Mouse (Mus musculus) MEL (cell line): ENCODE results near the gene Vmn1r184. TPM values are rescaled to one million over a fixed set of nuclear protein-coding genes. Genes with fewer than 3 reads are reported as not detected.
"Not testable (repeated sequence)": the region's sequence is repeated elsewhere in the genome, so short reads cannot be mapped to it uniquely, and the experiment has no call there.

Source experiments
- DNase-seq: peaks from one replicate; pipeline ENCODE4 v3.0.0; 2011; ENCODE audit warnings: low read depth, low spot score
- H3K27ac ChIP-seq: 2 replicates; pipeline ENCODE4 v1.5.1; 2012; ENCODE audit warnings: low read depth, mild to moderate bottlenecking, control low read depth, low read length, moderate library complexity; ENCODE audit not compliant: control insufficient read depth
- H3K27me3 ChIP-seq, 2 experiments: fragments of 150-350 bp in 1 of 2; sonication (generic) in 1 of 2; 2 replicates each; pipeline ENCODE4 v1.6.1; 2012; ENCODE audit warnings: low read length in 2 of 2, mild to moderate bottlenecking in 2 of 2, improper control_type of control experiment in 1 of 2, moderate library complexity in 1 of 2; ENCODE audit not compliant: insufficient read depth in 2 of 2, control insufficient read depth in 1 of 2
- H3K36me3 ChIP-seq, 2 experiments: 2 replicates each; pipeline ENCODE4 v1.6.1; 2012 to 2014; ENCODE audit warnings: low read length in 2 of 2, improper control_type of control experiment in 1 of 2, inconsistent platforms in 1 of 2, mild to moderate bottlenecking in 1 of 2; ENCODE audit not compliant: insufficient read depth in 2 of 2, control insufficient read depth in 1 of 2
- H3K4me1 ChIP-seq, 2 experiments: fragments of 150-350 bp in 1 of 2; sonication (generic) in 1 of 2; 2 replicates each; pipeline ENCODE4 v1.6.1; 2012; ENCODE audit warnings: low read length in 2 of 2, improper control_type of control experiment in 1 of 2, mild to moderate bottlenecking in 1 of 2; ENCODE audit not compliant: insufficient read depth in 2 of 2, control insufficient read depth in 1 of 2
- H3K4me3 ChIP-seq, 2 experiments: fragments of 150-350 bp in 1 of 2; sonication (generic) in 1 of 2; 2 replicates each; pipeline ENCODE4 v1.5.1; 2012; ENCODE audit warnings: low read depth in 2 of 2, low read length in 2 of 2, mild to moderate bottlenecking in 2 of 2, moderate library complexity in 2 of 2, control low read depth in 1 of 2, improper control_type of control experiment in 1 of 2; ENCODE audit not compliant: control insufficient read depth in 1 of 2, insufficient read depth in 1 of 2
- H3K79me2 ChIP-seq: 2 replicates; pipeline ENCODE4 v1.6.1; 2012; ENCODE audit warnings: mild to moderate bottlenecking, low read length, moderate library complexity; ENCODE audit not compliant: control insufficient read depth, poor library complexity, insufficient read depth
- H3K9ac ChIP-seq: 2 replicates; pipeline ENCODE4 v1.6.1; 2012; ENCODE audit warnings: low read depth, mild to moderate bottlenecking, control low read depth, low read length, moderate library complexity; ENCODE audit not compliant: control insufficient read depth, poor library complexity, severe bottlenecking
- H3K9me3 ChIP-seq: fragments of 150-350 bp; sonication (generic); replicated peaks from 2 replicates; pipeline ENCODE4 v1.6.1; 2012; ENCODE audit warnings: mild to moderate bottlenecking, low read length, improper control_type of control experiment, moderate library complexity; ENCODE audit not compliant: insufficient read depth
- polyA plus RNA-seq, 2 experiments: library from polyadenylated mRNA; stranded (reverse) in 1 of 2; unstranded in 1 of 2; fragments of >175 nt in 1 of 2; fragments of >200 nt in 1 of 2; gene quantifications; 2 replicates each; pipeline versions ENCODE4 v1.2.1 to v1.2.4; 2012; ENCODE audit warnings: low replicate concordance in 2 of 2, low read depth in 1 of 2; ENCODE audit not compliant: insufficient read length in 2 of 2, insufficient read depth in 1 of 2, missing spikeins in 1 of 2
- total RNA-seq: library from RNA; depleted of rRNA; stranded (reverse); fragments of 300-350 nt; gene quantifications from 2 replicates; pipeline ENCODE4 v1.2.3, GENCODE M21; 2012; rRNA removed

Gene Vmn1r184
- total RNA-seq (not detected in 2 replicates), polyA plus RNA-seq (not detected)

DNA sequence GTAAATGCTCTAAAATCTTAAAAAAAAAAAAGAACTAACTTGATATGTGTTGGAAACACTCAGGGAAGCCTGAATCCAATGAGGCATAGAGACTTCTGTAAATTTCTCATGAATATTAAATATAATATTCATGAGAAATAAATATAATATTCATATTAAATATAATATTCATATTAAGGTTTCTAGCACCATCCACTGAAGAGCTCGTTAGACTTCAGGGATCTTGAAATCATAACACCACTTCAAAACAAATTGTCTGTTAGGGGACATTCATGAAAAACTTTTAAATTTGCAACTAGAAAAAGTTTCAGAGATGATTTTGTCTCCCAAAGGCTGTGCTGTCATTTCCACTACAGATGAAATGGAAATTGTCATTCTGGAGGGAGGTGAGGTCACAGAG is at the start of gene Vmn1r184:
Gene Vmn1r184, plus strand, starts transcription at position 301 of the 400 bp plus-strand sequence.
- H3K9me3 ChIP-seq, DNase-seq, H3K79me2 ChIP-seq, H3K9ac ChIP-seq, H3K4me1 ChIP-seq, H3K27ac ChIP-seq, H3K36me3 ChIP-seq, H3K27me3 ChIP-seq, H3K4me3 ChIP-seq: not testable (repeated sequence)

GRCm38 (mm10) chr7:26303429-26304166 is 43.5 kb downstream of the Vmn1r184 start:
- H3K27me3 ChIP-seq, H3K4me3 ChIP-seq, H3K27ac ChIP-seq, H3K36me3 ChIP-seq, H3K9ac ChIP-seq, DNase-seq, H3K9me3 ChIP-seq, H3K4me1 ChIP-seq, H3K79me2 ChIP-seq: not testable (repeated sequence)

GRCm38 (mm10) chr7:26306926-26307325 is 46.8 kb downstream of the Vmn1r184 start, which contains the start of gene Cyp2a4:
Gene Cyp2a4 (plus strand): TSS chr7:26307169.
- H3K79me2 ChIP-seq, H3K36me3 ChIP-seq, H3K9ac ChIP-seq, H3K4me3 ChIP-seq, DNase-seq, H3K4me1 ChIP-seq, H3K9me3 ChIP-seq, H3K27me3 ChIP-seq, H3K27ac ChIP-seq: not testable (repeated sequence)

- H3K4me3 ChIP-seq: not testable (repeated sequence)
Measured at GRCm38 (mm10) chr7:26311786-26312185, 51.7 kb downstream of the Vmn1r184 start.

GRCm38 (mm10) chr7:26315194-26315593 is 55.1 kb downstream of the Vmn1r184 start:
- not testable (repeated sequence) for H3K79me2 ChIP-seq, H3K4me3 ChIP-seq, H3K9me3 ChIP-seq, H3K27me3 ChIP-seq, H3K36me3 ChIP-seq, DNase-seq, H3K4me1 ChIP-seq, H3K27ac ChIP-seq, H3K9ac ChIP-seq

More at GRCm38 (mm10) chr7:26311786-26312185, 51.7 kb downstream of the Vmn1r184 start:
- not testable (repeated sequence) for H3K9me3 ChIP-seq, H3K9ac ChIP-seq, H3K4me1 ChIP-seq, H3K36me3 ChIP-seq, H3K79me2 ChIP-seq, H3K27me3 ChIP-seq, DNase-seq, H3K27ac ChIP-seq

GRCm38 (mm10) chr7:26315809-26316208 is 55.7 kb downstream of the Vmn1r184 start:
- not testable (repeated sequence) for H3K36me3 ChIP-seq, H3K27me3 ChIP-seq, H3K79me2 ChIP-seq, H3K9ac ChIP-seq, H3K4me1 ChIP-seq, DNase-seq, H3K27ac ChIP-seq, H3K9me3 ChIP-seq, H3K4me3 ChIP-seq
